Mouse (Mus musculus): Measurements from ENCODE around the gene Coro2b. TPM values are rescaled to one million over a fixed set of nuclear protein-coding genes. Genes with fewer than 3 reads are reported as not detected.

The Coro2b gene
- polyA plus RNA-seq, 2 experiments, result 0.57 to 1.1 TPM

- no peak overlapping the region for H3K27ac ChIP-seq
- H3K4me3 ChIP-seq (ENCODE audit: insufficient read depth in 1 of 2, low read depth in 2 of 2, low read length in 2 of 2), result no peak overlapping the region
- H3K27me3 ChIP-seq (ENCODE audit: control insufficient read depth, insufficient read depth, low read length), result peaks cover 3% of the 10 kb centered on the region; the same call in 1 of the 2 replicates
- DNase-seq (ENCODE audit: low read depth in 3 of 3, low spot score in 3 of 3) (no peak), ATAC-seq (ENCODE audit: insufficient read depth) (no peak)
- WGBS (ENCODE audit: insufficient replicate concordance), result 12% methylated on average over 15 of the region's 15 CpGs
- H3K4me2 ChIP-seq (ENCODE audit: low read depth), result no peak overlapping the region
- H3K36me3 ChIP-seq (replicated peaks; ENCODE audit: control insufficient read depth, insufficient read depth, low read depth), result no peaks in the 10 kb centered on the region
- TF ChIP-seq CTCF (IDR thresholded peaks at IDR 0.05; ENCODE audit: low read depth) (no peak), EP300 (IDR thresholded peaks at IDR 0.05; ENCODE audit: low read depth) (no peak)
- peaks cover 0 to 3% of the 10 kb centered on the region in 2 experiments; a peak in 1 of 4 replicates for H3K4me1 ChIP-seq (replicated peaks; ENCODE audit: control insufficient read depth in 2 of 2, insufficient read depth in 2 of 2, low read length in 1 of 2)
- H3K9ac ChIP-seq (replicated peaks), result no peak overlapping the region
- H3K9me3 ChIP-seq (ENCODE audit: control insufficient read depth, low read length), result no peaks in the 10 kb centered on the region
These were observed 13.9 kb downstream of the Coro2b start for GRCm38 (mm10) chr9:62522791-62523471.

GRCm38 (mm10) chr9:62522211-62522610, 14.6 kb downstream of the Coro2b start:
- no peak overlapping the region for H3K9ac ChIP-seq (replicated peaks)
- no peak overlapping the region for H3K27ac ChIP-seq
- H3K27me3 ChIP-seq (ENCODE audit: control insufficient read depth, insufficient read depth, low read length), result peaks cover 3% of the 10 kb centered on the region; the same call in 1 of the 2 replicates
- no peaks in the 10 kb centered on the region for H3K9me3 ChIP-seq (ENCODE audit: control insufficient read depth, low read length)
- no peak overlapping the region for H3K4me2 ChIP-seq (ENCODE audit: low read depth)
- H3K4me1 ChIP-seq (replicated peaks; ENCODE audit: control insufficient read depth in 2 of 2, insufficient read depth in 2 of 2, low read length in 1 of 2), result peaks cover 0 to 3% of the 10 kb centered on the region in 2 experiments; a peak in 1 of 4 replicates
- no peak overlapping the region for H3K4me3 ChIP-seq (ENCODE audit: insufficient read depth in 1 of 2, low read depth in 2 of 2, low read length in 2 of 2)
- WGBS (ENCODE audit: insufficient replicate concordance), result 40% methylated on average over 5 of the region's 5 CpGs
- no peak for TF ChIP-seq CTCF (IDR thresholded peaks at IDR 0.05; ENCODE audit: low read depth)
- no peak for TF ChIP-seq EP300 (IDR thresholded peaks at IDR 0.05; ENCODE audit: low read depth)
- DNase-seq (ENCODE audit: low read depth in 3 of 3, low spot score in 3 of 3) (no peak), ATAC-seq (ENCODE audit: insufficient read depth) (no peak)
- H3K36me3 ChIP-seq (replicated peaks; ENCODE audit: control insufficient read depth, insufficient read depth, low read depth), result no peaks in the 10 kb centered on the region

- WGBS (ENCODE audit: insufficient replicate concordance), result 41% methylated on average over 9 of the region's 9 CpGs
- Histone ChIP-seq H3K9ac (replicated peaks) (no peak overlapping the region), H3K36me3 (replicated peaks; ENCODE audit: control insufficient read depth, insufficient read depth, low read depth) (no peaks in the 10 kb centered on the region), H3K9me3 (ENCODE audit: control insufficient read depth, low read length) (no peaks in the 10 kb centered on the region), H3K4me3 (ENCODE audit: insufficient read depth in 1 of 2, low read depth in 2 of 2, low read length in 2 of 2) (no peak overlapping the region), H3K4me1 (replicated peaks; ENCODE audit: control insufficient read depth in 2 of 2, insufficient read depth in 2 of 2, low read length in 1 of 2) (peaks cover 0 to 3% of the 10 kb centered on the region in 2 experiments; a peak in 1 of 4 replicates), H3K27me3 (ENCODE audit: control insufficient read depth, insufficient read depth, low read length) (peaks cover 3% of the 10 kb centered on the region; the same call in 1 of the 2 replicates), H3K27ac (no peak overlapping the region), H3K4me2 (ENCODE audit: low read depth) (no peak overlapping the region)
- DNase-seq (ENCODE audit: low read depth in 3 of 3, low spot score in 3 of 3), result no peak
- no peak for TF ChIP-seq EP300 (IDR thresholded peaks at IDR 0.05; ENCODE audit: low read depth)
- no peak for TF ChIP-seq CTCF (IDR thresholded peaks at IDR 0.05; ENCODE audit: low read depth)
- ATAC-seq (ENCODE audit: insufficient read depth), result no peak
These were observed 15.3 kb downstream of the Coro2b start for GRCm38 (mm10) chr9:62521541-62521940.

- H3K27me3 ChIP-seq (ENCODE audit: control insufficient read depth, insufficient read depth, low read length), result peaks cover 3% of the 10 kb centered on the region; the same call in 1 of the 2 replicates
- no peak overlapping the region for H3K9ac ChIP-seq (replicated peaks)
- no peaks in the 10 kb centered on the region for H3K36me3 ChIP-seq (replicated peaks; ENCODE audit: control insufficient read depth, insufficient read depth, low read depth)
- no peak overlapping the region for H3K4me3 ChIP-seq (ENCODE audit: insufficient read depth in 1 of 2, low read depth in 2 of 2, low read length in 2 of 2)
- 48% methylated on average over 9 of the region's 9 CpGs for WGBS (ENCODE audit: insufficient replicate concordance)
- no peak for TF ChIP-seq EP300 (IDR thresholded peaks at IDR 0.05; ENCODE audit: low read depth)
- no peak for TF ChIP-seq CTCF (IDR thresholded peaks at IDR 0.05; ENCODE audit: low read depth)
- H3K9me3 ChIP-seq (ENCODE audit: control insufficient read depth, low read length), result no peaks in the 10 kb centered on the region
- DNase-seq (ENCODE audit: low read depth in 3 of 3, low spot score in 3 of 3) (no peak), ATAC-seq (ENCODE audit: insufficient read depth) (no peak)
- no peak overlapping the region for H3K27ac ChIP-seq
- peaks cover 0 to 3% of the 10 kb centered on the region in 2 experiments; a peak in 1 of 4 replicates for H3K4me1 ChIP-seq (replicated peaks; ENCODE audit: control insufficient read depth in 2 of 2, insufficient read depth in 2 of 2, low read length in 1 of 2)
- H3K4me2 ChIP-seq (ENCODE audit: low read depth), result no peak overlapping the region
These were observed 15.9 kb downstream of the Coro2b start for GRCm38 (mm10) chr9:62520933-62521332.

- Histone ChIP-seq H3K27me3 (ENCODE audit: control insufficient read depth, insufficient read depth, low read length) (peaks cover 3% of the 10 kb centered on the region; the same call in 1 of the 2 replicates), H3K4me3 (ENCODE audit: insufficient read depth in 1 of 2, low read depth in 2 of 2, low read length in 2 of 2) (no peak overlapping the region), H3K4me1 (replicated peaks; ENCODE audit: control insufficient read depth in 2 of 2, insufficient read depth in 2 of 2, low read length in 1 of 2) (peaks cover 0 to 3% of the 10 kb centered on the region in 2 experiments; a peak in 1 of 4 replicates), H3K27ac (no peak overlapping the region), H3K4me2 (ENCODE audit: low read depth) (no peak overlapping the region), H3K36me3 (replicated peaks; ENCODE audit: control insufficient read depth, insufficient read depth, low read depth) (no peaks in the 10 kb centered on the region), H3K9me3 (ENCODE audit: control insufficient read depth, low read length) (no peaks in the 10 kb centered on the region), H3K9ac (replicated peaks) (no peak overlapping the region)
- TF ChIP-seq CTCF (IDR thresholded peaks at IDR 0.05; ENCODE audit: low read depth) (no peak), EP300 (IDR thresholded peaks at IDR 0.05; ENCODE audit: low read depth) (no peak)
- 65% methylated on average over 15 of the region's 15 CpGs for WGBS (ENCODE audit: insufficient replicate concordance)
- no peak for DNase-seq (ENCODE audit: low read depth in 3 of 3, low spot score in 3 of 3)
- no peak for ATAC-seq (ENCODE audit: insufficient read depth)
These were observed 16.9 kb downstream of the Coro2b start for GRCm38 (mm10) chr9:62519787-62520503.

Measured in liver, embryonic 14.5 days (tissue).